Mouse (Mus musculus) liver, embryonic 13.5 days (tissue): ENCODE results near the gene Olfr914. TPM values are rescaled to one million over a fixed set of nuclear protein-coding genes. Genes with fewer than 3 reads are reported as not detected.

ENCODE experiments used
- ATAC-seq: fragments of 200-750 bp; cut with Nextera tagmentation; 2 replicates; pipeline ENCODE4 v1.8.0; 2017; ENCODE audit warnings: low read depth, mild to moderate bottlenecking, moderate number of reproducible peaks, moderate library complexity
- DNase-seq: peaks from one replicate; pipeline ENCODE4 v3.0.0; 2022
- H3K27ac ChIP-seq: fragments of 300-500 bp; sonication (generic); 2 replicates; pipeline ENCODE4 v1.5.1; 2015; ENCODE audit warnings: moderate library complexity, mild to moderate bottlenecking, inconsistent platforms
- H3K27me3 ChIP-seq: fragments of 300-500 bp; sonication (generic); 2 replicates; pipeline ENCODE4 v1.6.1; 2015; ENCODE audit warnings: mild to moderate bottlenecking, inconsistent platforms
- H3K36me3 ChIP-seq: fragments of 300-500 bp; sonication (generic); 2 replicates; pipeline ENCODE4 v1.6.1; 2015; ENCODE audit warnings: mild to moderate bottlenecking, inconsistent platforms
- H3K4me1 ChIP-seq: fragments of 300-500 bp; sonication (generic); replicated peaks from 2 replicates; pipeline ENCODE4 v1.6.1; 2015; ENCODE audit warnings: inconsistent platforms
- H3K4me2 ChIP-seq: fragments of 300-500 bp; sonication (generic); 2 replicates; pipeline ENCODE4 v1.6.1; 2015; ENCODE audit warnings: inconsistent platforms, mild to moderate bottlenecking, moderate library complexity
- H3K4me3 ChIP-seq: fragments of 300-500 bp; sonication (generic); replicated peaks from 2 replicates; pipeline ENCODE4 v1.5.1; 2015; ENCODE audit warnings: mild to moderate bottlenecking, inconsistent platforms
- H3K9ac ChIP-seq: fragments of 300-500 bp; sonication (generic); 2 replicates; pipeline ENCODE4 v1.6.1; 2015; ENCODE audit warnings: mild to moderate bottlenecking, inconsistent platforms
- H3K9me3 ChIP-seq: fragments of 300-500 bp; sonication (generic); replicated peaks from 2 replicates; pipeline ENCODE4 v1.6.1; 2016; ENCODE audit warnings: inconsistent platforms
- WGBS: fragments of 180-500 bp; shearing (Covaris S2); methylation state at CpG from one replicate; pipeline ENCODE4 v1.1.7; 2015; ENCODE audit not compliant: insufficient replicate concordance; 5-methylcytosine and 5-hydroxymethylcytosine counted together
- polyA plus RNA-seq: library from polyadenylated mRNA; unstranded; fragments of >200 nt; fragmentation: Nextera tagmentation; extraction: Ambion mirVana; gene quantifications from 2 replicates; pipeline ENCODE4 v1.2.1, GENCODE M21; 2015

Gene Olfr914
- polyA plus RNA-seq, result not detected in 2 replicates

- no peak within 1 kb of the TSS for H3K27ac ChIP-seq
- H3K27me3 ChIP-seq, result no peaks in the 10 kb centered on the region
- H3K36me3 ChIP-seq, result no peaks in the 10 kb centered on the region
- no peak for DNase-seq
- no peak within 1 kb of the TSS for H3K4me2 ChIP-seq
- H3K9me3 ChIP-seq, result no peaks in the 10 kb centered on the region
- H3K9ac ChIP-seq, result no peak within 1 kb of the TSS
- WGBS, result 38% methylated on average over 2 of the region's 2 CpGs
- H3K4me3 ChIP-seq, result no peak within 1 kb of the TSS
- no peak for ATAC-seq
- H3K4me1 ChIP-seq, result no peaks in the 10 kb centered on the region
These were observed at the start of gene Olfr914 for GRCm38 (mm10) chr9:38604802-38605201. Gene Olfr914, plus strand, starts transcription at chr9:38605102.

DNA sequence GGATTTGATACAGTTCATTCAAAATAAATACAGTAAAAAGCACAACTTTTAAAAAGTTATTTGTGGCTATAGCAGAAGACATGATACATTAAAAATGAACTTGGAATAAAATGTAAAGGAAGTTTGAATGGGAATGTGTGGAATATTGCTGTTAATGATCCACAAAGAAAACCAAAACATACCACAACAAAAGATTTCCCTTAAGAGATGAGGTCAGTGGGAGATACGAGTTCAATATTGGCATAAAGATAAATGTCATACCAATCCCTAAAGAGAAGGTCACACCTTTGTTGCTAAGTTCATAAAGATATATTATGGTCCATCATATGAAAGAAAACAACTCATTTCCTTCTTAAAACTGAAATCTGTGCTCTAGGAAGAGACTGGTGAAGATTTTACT lies 25.0 kb upstream of the Olfr914 start, which contains the start of gene Olfr912:
Gene Olfr912, plus strand, starts transcription at position 301 of the 400 bp plus-strand sequence.
- H3K4me3 ChIP-seq, result no peak within 1 kb of the TSS
- WGBS, result 45% methylated on average over 1 of the region's 1 CpGs

DNA sequence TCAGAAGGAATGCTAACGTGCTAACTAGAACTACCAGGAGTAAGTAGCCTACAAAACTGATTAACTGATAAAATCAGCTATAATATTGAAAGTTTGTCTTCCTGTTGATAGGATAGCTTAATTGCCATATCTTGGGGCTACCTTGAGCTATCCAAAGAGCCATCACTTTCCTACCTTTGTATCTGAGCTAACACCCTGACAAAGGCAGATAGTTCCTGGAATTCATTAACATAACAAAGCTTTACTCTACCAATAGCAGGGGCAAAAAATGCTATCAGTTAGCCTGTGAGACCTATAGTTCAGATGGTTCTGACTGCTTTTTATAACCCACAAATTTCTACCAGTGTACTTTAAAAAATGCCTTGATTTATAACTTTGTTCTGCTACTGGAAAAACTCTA lies 13.8 kb upstream of the Olfr914 start:
- H3K9me3 ChIP-seq, result no peaks in the 10 kb centered on the region
- H3K36me3 ChIP-seq, result no peaks in the 10 kb centered on the region
- 25% methylated on average over 1 of the region's 1 CpGs for WGBS
- H3K4me1 ChIP-seq, result no peaks in the 10 kb centered on the region
- H3K4me3 ChIP-seq, result no peak overlapping the region
- no peak overlapping the region for H3K4me2 ChIP-seq
- no peaks in the 10 kb centered on the region for H3K27me3 ChIP-seq
- H3K9ac ChIP-seq, result no peak overlapping the region
- H3K27ac ChIP-seq, result no peak overlapping the region
- DNase-seq (no peak), ATAC-seq (no peak)

More for the DNA sequence above, 25.0 kb upstream of the Olfr914 start, which contains the start of gene Olfr912:
- H3K4me1 ChIP-seq, result no peaks in the 10 kb centered on the region
- ATAC-seq (no peak), DNase-seq (no peak)
- no peaks in the 10 kb centered on the region for H3K36me3 ChIP-seq
- no peak within 1 kb of the TSS for H3K9ac ChIP-seq
- no peaks in the 10 kb centered on the region for H3K27me3 ChIP-seq
- no peaks in the 10 kb centered on the region for H3K9me3 ChIP-seq
- no peak within 1 kb of the TSS for H3K4me2 ChIP-seq
- no peak within 1 kb of the TSS for H3K27ac ChIP-seq

DNA sequence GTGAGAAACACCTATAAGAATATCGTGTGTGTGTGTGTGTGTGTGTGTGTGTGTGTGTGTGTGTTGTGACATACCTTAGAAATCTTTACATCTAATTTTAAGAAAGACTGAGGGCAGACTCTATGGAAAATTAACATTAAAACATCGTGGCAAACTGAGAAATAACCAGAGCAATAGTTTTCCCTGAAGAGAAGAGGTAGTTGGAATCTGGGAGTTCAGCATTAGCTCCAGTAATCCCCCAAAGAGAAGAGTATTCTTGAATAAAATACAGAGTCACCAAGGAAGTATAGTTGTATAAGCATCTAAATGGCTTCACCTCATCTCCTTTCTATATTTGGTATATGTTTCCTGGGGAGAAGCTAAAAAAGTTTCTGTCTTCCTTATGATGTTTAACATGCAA lies 12.4 kb upstream of the Olfr914 start, which contains the start of gene Olfr913:
Gene Olfr913, plus strand, starts transcription at position 301 of the 400 bp plus-strand sequence.
- DNase-seq, result no peak
- no peak for ATAC-seq
- 30% methylated on average over 2 of the region's 2 CpGs for WGBS
- no peaks in the 10 kb centered on the region for H3K36me3 ChIP-seq
- H3K9me3 ChIP-seq, result no peaks in the 10 kb centered on the region
- no peak within 1 kb of the TSS for H3K4me2 ChIP-seq
- H3K27me3 ChIP-seq, result no peaks in the 10 kb centered on the region
- H3K4me1 ChIP-seq, result no peaks in the 10 kb centered on the region
- no peak within 1 kb of the TSS for H3K4me3 ChIP-seq
- no peak within 1 kb of the TSS for H3K9ac ChIP-seq
- no peak within 1 kb of the TSS for H3K27ac ChIP-seq

GRCm38 (mm10) chr9:38632406-38632805 lies 27.5 kb downstream of the Olfr914 start:
- H3K4me1 ChIP-seq, result no peaks in the 10 kb centered on the region
- H3K4me2 ChIP-seq, result no peak overlapping the region
- no peak for DNase-seq
- no peak overlapping the region for H3K9ac ChIP-seq
- no peaks in the 10 kb centered on the region for H3K27me3 ChIP-seq
- WGBS, result 63% methylated on average over 4 of the region's 4 CpGs
- no peaks in the 10 kb centered on the region for H3K36me3 ChIP-seq
- H3K4me3 ChIP-seq, result no peak overlapping the region
- H3K27ac ChIP-seq, result no peak overlapping the region
- H3K9me3 ChIP-seq, result 0 out of 2 replicates have a peak, but pooled peaks cover 5% of the 10 kb centered on the region
- no peak for ATAC-seq

DNA sequence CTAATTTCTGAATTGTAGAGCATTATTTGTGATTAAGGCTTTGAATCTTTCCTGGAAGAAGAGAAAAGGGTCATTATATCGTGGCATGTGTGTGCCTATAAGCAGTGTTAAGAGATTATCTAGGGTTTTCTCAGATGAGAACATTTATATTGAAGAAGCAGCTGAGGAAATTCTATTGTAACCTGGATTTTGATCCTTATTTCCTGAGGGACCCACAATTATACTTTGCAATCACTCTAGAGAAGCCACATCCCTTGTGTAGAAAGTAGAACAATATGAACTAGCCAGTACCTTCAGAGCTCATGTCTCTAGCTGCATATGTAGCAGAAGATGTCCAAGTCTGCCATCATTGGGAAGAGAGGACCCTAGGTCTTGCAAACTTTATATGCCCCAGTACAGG lies 54.9 kb downstream of the Olfr914 start, which contains the start of gene Olfr916:
Gene Olfr916, minus strand, starts transcription at position 101 of the 400 bp plus-strand sequence.
- 21% methylated on average over 1 of the region's 1 CpGs for WGBS
- DNase-seq, result no peak
- H3K4me1 ChIP-seq, result no peaks in the 10 kb centered on the region
- no peak for ATAC-seq
- no peaks in the 10 kb centered on the region for H3K36me3 ChIP-seq
- H3K9me3 ChIP-seq, result no peaks in the 10 kb centered on the region
- no peak within 1 kb of the TSS for H3K27ac ChIP-seq
- H3K4me2 ChIP-seq, result no peak within 1 kb of the TSS
- H3K4me3 ChIP-seq, result no peak within 1 kb of the TSS
- H3K27me3 ChIP-seq, result no peaks in the 10 kb centered on the region
- no peak within 1 kb of the TSS for H3K9ac ChIP-seq

Other genes with a start within 250 kb of the Olfr914 start
- not detected in 2 replicates for gene Olfr250, start 238.2 kb upstream of the Olfr914 start, polyA plus RNA-seq
- not detected in 2 replicates for gene Olfr251, start 228.0 kb upstream of the Olfr914 start, polyA plus RNA-seq
- not detected in 2 replicates for gene Olfr147, start 203.4 kb upstream of the Olfr914 start, polyA plus RNA-seq
- not detected in 2 replicates for gene Olfr901, start 175.6 kb upstream of the Olfr914 start, polyA plus RNA-seq
- not detected in 2 replicates for gene Olfr902, start 157.4 kb upstream of the Olfr914 start, polyA plus RNA-seq
- not detected in 2 replicates for gene Olfr904, start 142.0 kb upstream of the Olfr914 start, polyA plus RNA-seq
- gene Olfr905, start 134.0 kb upstream of the Olfr914 start, polyA plus RNA-seq, result not detected in 2 replicates
- not detected in 2 replicates for gene Olfr906, start 118.0 kb upstream of the Olfr914 start, polyA plus RNA-seq
- gene Olfr907, start 109.3 kb upstream of the Olfr914 start, polyA plus RNA-seq, result not detected in 2 replicates
- gene Olfr911-ps1, start 83.5 kb upstream of the Olfr914 start, polyA plus RNA-seq, result not detected in 2 replicates
- gene Olfr910, start 67.3 kb upstream of the Olfr914 start, polyA plus RNA-seq, result not detected in 2 replicates
- not detected in 2 replicates for gene Olfr912, start 24.9 kb upstream of the Olfr914 start, polyA plus RNA-seq
- not detected in 2 replicates for gene Olfr913, start 12.3 kb upstream of the Olfr914 start, polyA plus RNA-seq
- gene Olfr916, start 54.8 kb downstream of the Olfr914 start, polyA plus RNA-seq, result not detected in 2 replicates
- not detected in 2 replicates for gene Olfr917, start 60.7 kb downstream of the Olfr914 start, polyA plus RNA-seq
- not detected in 2 replicates for gene Olfr918, start 69.5 kb downstream of the Olfr914 start, polyA plus RNA-seq
- gene Olfr919, start 98.6 kb downstream of the Olfr914 start, polyA plus RNA-seq, result not detected in 2 replicates
- gene Vwa5a, start 113.2 kb downstream of the Olfr914 start, polyA plus RNA-seq, result 8.5 and 9.3 TPM in 2 replicates
- gene Olfr920, start 147.2 kb downstream of the Olfr914 start, polyA plus RNA-seq, result 0.02 TPM in 2 replicates
- not detected in 2 replicates for gene Olfr921, start 168.0 kb downstream of the Olfr914 start, polyA plus RNA-seq
- gene Olfr922, start 209.5 kb downstream of the Olfr914 start, polyA plus RNA-seq, result not detected in 2 replicates
- gene Olfr923, start 221.4 kb downstream of the Olfr914 start, polyA plus RNA-seq, result not detected in 2 replicates
- gene Olfr924, start 239.3 kb downstream of the Olfr914 start, polyA plus RNA-seq, result not detected in 2 replicates
- gene Olfr26, start 250.0 kb downstream of the Olfr914 start, polyA plus RNA-seq, result not detected in 2 replicates